Mouse (Mus musculus) hindbrain, embryonic 16.5 days (tissue): ENCODE measurements around the gene Tyw3. TPM values are rescaled to one million over a fixed set of nuclear protein-coding genes. Genes with fewer than 3 reads are reported as not detected.
A peak's percentile ranks its signal among the peaks of the same experiment; 100 is the strongest.

ENCODE experiments used
- ATAC-seq: fragments of 200-750 bp; cut with Nextera tagmentation; 2 replicates; pipeline ENCODE4 v1.8.0; 2017; ENCODE audit warnings: moderate TSS enrichment, moderate library complexity
- H3K27ac ChIP-seq: fragments of 300-500 bp; sonication (generic); 2 replicates; pipeline ENCODE4 v1.5.1; 2014; ENCODE audit warnings: low read depth, mild to moderate bottlenecking, control low read depth, low read length, moderate library complexity
- H3K27me3 ChIP-seq: fragments of 300-500 bp; sonication (generic); replicated peaks from 2 replicates; pipeline ENCODE4 v1.6.1; 2014; ENCODE audit warnings: low read length; ENCODE audit not compliant: control insufficient read depth, insufficient read depth
- H3K36me3 ChIP-seq: fragments of 300-500 bp; sonication (generic); 2 replicates; pipeline ENCODE4 v1.6.1; 2014; ENCODE audit warnings: mild to moderate bottlenecking, low read length, moderate library complexity, mixed read lengths; ENCODE audit not compliant: control insufficient read depth, insufficient read depth
- H3K4me1 ChIP-seq: fragments of 300-500 bp; sonication (generic); 2 replicates; pipeline ENCODE4 v1.6.1; 2014; ENCODE audit warnings: low read depth, low read length; ENCODE audit not compliant: control insufficient read depth, insufficient read depth
- H3K4me2 ChIP-seq: fragments of 300-500 bp; sonication (generic); 2 replicates; pipeline ENCODE4 v1.6.1; 2014; ENCODE audit warnings: mild to moderate bottlenecking, low read length, control low read depth, moderate library complexity
- H3K4me3 ChIP-seq: fragments of 300-500 bp; sonication (generic); 2 replicates; pipeline ENCODE4 v1.5.1; 2014; ENCODE audit warnings: mild to moderate bottlenecking, low read length, control low read depth, moderate library complexity
- H3K9ac ChIP-seq: fragments of 300-500 bp; sonication (generic); 2 replicates; pipeline ENCODE4 v1.6.1; 2014; ENCODE audit warnings: low read depth, mild to moderate bottlenecking, control low read depth, low read length, moderate library complexity
- H3K9me3 ChIP-seq: fragments of 300-500 bp; sonication (generic); 2 replicates; pipeline ENCODE4 v1.6.1; 2014; ENCODE audit warnings: mild to moderate bottlenecking, low read length, moderate library complexity; ENCODE audit not compliant: control insufficient read depth
- WGBS: fragments of 180-500 bp; shearing (Covaris S2); extraction: QIAGEN DNeasy Blood & Tissue Kit; methylation state at CpG from one replicate; pipeline ENCODE4 v1.1.7; 2014; 5-methylcytosine and 5-hydroxymethylcytosine counted together
- polyA plus RNA-seq: library from polyadenylated mRNA; unstranded; fragments of >200 nt; fragmentation: Nextera tagmentation; extraction: Ambion mirVana; gene quantifications from 2 replicates; pipeline ENCODE4 v1.2.1, GENCODE M21; 2015

Gene Tyw3
- polyA plus RNA-seq, 1 experiment from 2014 or later: 17.0 TPM

- 6% methylated on average over 20 of the region's 20 CpGs for WGBS
- H3K9ac ChIP-seq: no peak overlapping the region
- ATAC-seq: peak; percentile 42; the same call in 1 of the 2 replicates
- no peaks in the 10 kb centered on the region for H3K9me3 ChIP-seq
- peak overlapping the region; percentile 42 for H3K4me2 ChIP-seq
- H3K27me3 ChIP-seq: no peaks in the 10 kb centered on the region; the same call in 1 of the 2 replicates
- H3K4me1 ChIP-seq: no peaks in the 10 kb centered on the region; the same call in 1 of the 2 replicates
- H3K36me3 ChIP-seq: no peaks in the 10 kb centered on the region
- no peak overlapping the region for H3K27ac ChIP-seq
- no peak overlapping the region for H3K4me3 ChIP-seq
These were observed 49.1 kb downstream of the Tyw3 start for GRCm38 (mm10) chr3:154547549-154548426.

- no peak for ATAC-seq
- H3K36me3 ChIP-seq: no peaks in the 10 kb centered on the region
- no peaks in the 10 kb centered on the region; the same call in 1 of the 2 replicates for H3K4me1 ChIP-seq
- H3K4me2 ChIP-seq: no peak overlapping the region
- H3K27me3 ChIP-seq: no peaks in the 10 kb centered on the region; the same call in 1 of the 2 replicates
- no peak overlapping the region for H3K27ac ChIP-seq
- WGBS: 78% methylated on average over 4 of the region's 4 CpGs
- H3K9ac ChIP-seq: no peak overlapping the region
- H3K4me3 ChIP-seq: no peak overlapping the region
- no peaks in the 10 kb centered on the region for H3K9me3 ChIP-seq
These were observed 50.7 kb downstream of the Tyw3 start for GRCm38 (mm10) chr3:154546234-154546633.

GRCm38 (mm10) chr3:154540086-154540911 lies 56.6 kb downstream of the Tyw3 start:
- H3K27me3 ChIP-seq: no peaks in the 10 kb centered on the region
- H3K4me3 ChIP-seq: no peak overlapping the region
- no peak overlapping the region for H3K4me2 ChIP-seq
- H3K36me3 ChIP-seq: no peaks in the 10 kb centered on the region
- H3K4me1 ChIP-seq: no peaks in the 10 kb centered on the region
- H3K27ac ChIP-seq: no peak overlapping the region
- no peaks in the 10 kb centered on the region for H3K9me3 ChIP-seq
- no peak overlapping the region for H3K9ac ChIP-seq
- 69% methylated on average over 10 of the region's 10 CpGs for WGBS
- ATAC-seq: no peak

- no peak for ATAC-seq
- H3K36me3 ChIP-seq: no peaks in the 10 kb centered on the region
- WGBS: 79% methylated on average over 5 of the region's 5 CpGs
These were observed 60.8 kb downstream of the Tyw3 start for GRCm38 (mm10) chr3:154536134-154536533.

GRCm38 (mm10) chr3:154533246-154533645 lies 63.7 kb downstream of the Tyw3 start:
- ATAC-seq: no peak
- 81% methylated on average over 5 of the region's 5 CpGs for WGBS
- Histone ChIP-seq H3K36me3 (no peaks in the 10 kb centered on the region), H3K9ac (no peak overlapping the region), H3K27me3 (no peaks in the 10 kb centered on the region), H3K4me1 (no peaks in the 10 kb centered on the region), H3K4me3 (no peak overlapping the region), H3K27ac (no peak overlapping the region), H3K4me2 (no peak overlapping the region), H3K9me3 (no peaks in the 10 kb centered on the region)

More at GRCm38 (mm10) chr3:154536134-154536533, 60.8 kb downstream of the Tyw3 start:
- Histone ChIP-seq H3K9me3 (no peaks in the 10 kb centered on the region), H3K4me3 (no peak overlapping the region), H3K27ac (no peak overlapping the region), H3K4me2 (no peak overlapping the region), H3K4me1 (no peaks in the 10 kb centered on the region), H3K9ac (no peak overlapping the region), H3K27me3 (no peaks in the 10 kb centered on the region)

GRCm38 (mm10) chr3:154528973-154529372 lies 67.9 kb downstream of the Tyw3 start:
- no peak overlapping the region for H3K4me3 ChIP-seq
- no peaks in the 10 kb centered on the region for H3K4me1 ChIP-seq
- WGBS: 46% methylated on average over 5 of the region's 5 CpGs
- H3K36me3 ChIP-seq: no peaks in the 10 kb centered on the region
- H3K27me3 ChIP-seq: no peaks in the 10 kb centered on the region
- H3K4me2 ChIP-seq: no peak overlapping the region
- H3K9me3 ChIP-seq: no peaks in the 10 kb centered on the region
- no peak overlapping the region for H3K9ac ChIP-seq
- no peak for ATAC-seq
- no peak overlapping the region for H3K27ac ChIP-seq

- WGBS: 34% methylated on average over 6 of the region's 6 CpGs
- Histone ChIP-seq H3K4me1 (no peaks in the 10 kb centered on the region), H3K9ac (no peak overlapping the region)
These were observed 70.3 kb downstream of the Tyw3 start for GRCm38 (mm10) chr3:154526610-154527009.

More at GRCm38 (mm10) chr3:154526610-154527009, 70.3 kb downstream of the Tyw3 start:
- no peak for ATAC-seq
- H3K9me3 ChIP-seq: no peaks in the 10 kb centered on the region
- no peak overlapping the region for H3K4me3 ChIP-seq
- no peaks in the 10 kb centered on the region for H3K27me3 ChIP-seq
- no peak overlapping the region for H3K27ac ChIP-seq
- H3K4me2 ChIP-seq: no peak overlapping the region
- H3K36me3 ChIP-seq: no peaks in the 10 kb centered on the region
